Mouse (Mus musculus) limb, embryonic 10.5 days (tissue): Measurements from ENCODE around the gene Rbm39. TPM values are rescaled to one million over a fixed set of nuclear protein-coding genes. Genes with fewer than 3 reads are reported as not detected.
A peak's percentile ranks its signal among the peaks of the same experiment; 100 is the strongest.
"Not testable (repeated sequence)": the region's sequence is repeated elsewhere in the genome, so short reads cannot be mapped to it uniquely, and the experiment has no call there.

ENCODE experiments used
- DNase-seq: peaks from one replicate; pipeline ENCODE4 v3.0.0-alpha.2; 2017; ENCODE audit warnings: low spot score
- H3K27ac ChIP-seq: fragments of 300-500 bp; sonication (generic); 2 replicates; pipeline ENCODE4 v1.5.1; 2016; ENCODE audit warnings: mild to moderate bottlenecking
- H3K27me3 ChIP-seq: fragments of 300-500 bp; sonication (generic); 2 replicates; pipeline ENCODE4 v1.6.1; 2016; ENCODE audit warnings: low read depth, mild to moderate bottlenecking; ENCODE audit not compliant: poor library complexity, severe bottlenecking
- H3K36me3 ChIP-seq: fragments of 300-500 bp; sonication (generic); 2 replicates; pipeline ENCODE4 v1.6.1; 2016; ENCODE audit warnings: mild to moderate bottlenecking, moderate library complexity
- H3K4me1 ChIP-seq: fragments of 300-500 bp; sonication (generic); 2 replicates; pipeline ENCODE4 v1.6.1; 2016
- H3K4me3 ChIP-seq: fragments of 300-500 bp; sonication (generic); 2 replicates; pipeline ENCODE4 v1.5.1; 2016; ENCODE audit warnings: mild to moderate bottlenecking, moderate library complexity
- H3K9me3 ChIP-seq: fragments of 300-500 bp; sonication (generic); replicated peaks from 2 replicates; pipeline ENCODE4 v1.6.1; 2016; ENCODE audit warnings: mild to moderate bottlenecking
- WGBS: fragments of 180-500 bp; shearing (Covaris S2); methylation state at CpG from one replicate; pipeline ENCODE4 v1.1.7; 2016; 5-methylcytosine and 5-hydroxymethylcytosine counted together
- polyA plus RNA-seq: library from polyadenylated mRNA; unstranded; fragments of >200 nt; fragmentation: Nextera tagmentation; extraction: Ambion mirVana; gene quantifications from 2 replicates; pipeline ENCODE4 v1.2.1, GENCODE M21; 2016

The Rbm39 gene
- polyA plus RNA-seq, 1 experiment from 2014 or later, result 559 TPM

DNA sequence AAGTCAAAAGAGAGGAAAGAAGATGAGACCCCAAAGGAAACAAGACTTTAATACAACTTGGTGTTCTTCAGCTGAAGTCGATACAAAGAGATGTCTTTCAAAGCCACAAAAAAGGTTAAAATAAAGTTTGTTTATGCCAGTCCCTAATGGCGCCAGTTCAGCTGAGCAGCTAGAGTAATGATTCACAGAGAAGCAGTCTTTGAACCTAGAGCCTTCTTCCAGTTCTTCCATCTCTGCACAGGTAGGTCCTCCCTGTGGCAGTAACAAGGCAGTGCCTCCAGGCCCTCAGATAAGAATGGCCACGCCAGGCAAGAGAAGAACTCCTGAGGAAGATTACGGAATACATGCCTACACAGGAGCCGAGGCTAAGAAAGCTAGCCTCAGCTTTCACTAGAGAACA is 56.3 kb downstream of the Rbm39 start:
- no peaks in the 10 kb centered on the region for H3K27me3 ChIP-seq
- H3K36me3 ChIP-seq, result peaks cover 41% of the 10 kb centered on the region
- DNase-seq, result no peak
- no peak overlapping the region for H3K27ac ChIP-seq
- 94% methylated on average over 5 of the region's 5 CpGs for WGBS
- no peaks in the 10 kb centered on the region for H3K9me3 ChIP-seq
- H3K4me1 ChIP-seq, result no peaks in the 10 kb centered on the region
- no peak overlapping the region for H3K4me3 ChIP-seq

DNA sequence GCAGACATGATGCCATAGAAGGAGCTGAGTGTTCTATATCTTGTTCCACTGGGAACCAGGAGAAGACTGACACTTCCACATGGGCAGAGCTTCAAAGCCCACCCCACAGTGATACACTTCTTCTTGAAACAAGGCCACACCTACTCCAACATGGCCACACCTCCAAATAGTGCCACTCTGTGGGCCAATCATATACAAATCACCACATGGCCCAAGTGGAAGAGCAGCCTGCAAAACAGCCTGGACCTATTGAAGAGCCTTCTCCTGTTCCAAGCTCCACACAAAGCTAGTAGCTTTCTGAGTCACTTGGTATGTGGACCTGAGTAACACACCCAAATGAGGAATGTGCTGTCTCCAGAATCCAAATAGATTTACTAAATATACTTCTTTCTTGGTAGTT is 60.5 kb downstream of the Rbm39 start:
- H3K27me3 ChIP-seq, result no peaks in the 10 kb centered on the region
- no peak overlapping the region for H3K4me3 ChIP-seq
- H3K9me3 ChIP-seq, result no peaks in the 10 kb centered on the region
- no peak for DNase-seq
- H3K36me3 ChIP-seq, result peaks cover 11% of the 10 kb centered on the region
- H3K27ac ChIP-seq, result no peak overlapping the region
- no peaks in the 10 kb centered on the region for H3K4me1 ChIP-seq

DNA sequence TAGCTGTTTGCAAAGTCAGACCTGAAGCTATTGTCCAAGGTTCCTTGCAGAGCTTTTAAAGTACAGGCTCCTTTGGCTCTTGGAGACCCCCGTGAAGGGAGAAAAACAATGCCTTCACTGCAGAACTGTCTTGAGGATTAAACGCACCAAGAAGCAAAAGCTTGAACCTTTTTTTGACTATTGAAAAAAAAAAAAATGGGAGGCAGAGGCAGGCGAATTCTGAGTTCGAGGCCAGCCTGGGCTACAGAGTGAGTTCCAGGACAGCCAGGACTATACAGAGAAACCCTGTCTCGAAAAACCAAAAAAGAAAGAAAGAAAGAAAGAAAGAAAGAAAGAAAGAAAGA is 68.0 kb downstream of the Rbm39 start:
- 36% methylated on average over 5 of the region's 5 CpGs for WGBS

DNA sequence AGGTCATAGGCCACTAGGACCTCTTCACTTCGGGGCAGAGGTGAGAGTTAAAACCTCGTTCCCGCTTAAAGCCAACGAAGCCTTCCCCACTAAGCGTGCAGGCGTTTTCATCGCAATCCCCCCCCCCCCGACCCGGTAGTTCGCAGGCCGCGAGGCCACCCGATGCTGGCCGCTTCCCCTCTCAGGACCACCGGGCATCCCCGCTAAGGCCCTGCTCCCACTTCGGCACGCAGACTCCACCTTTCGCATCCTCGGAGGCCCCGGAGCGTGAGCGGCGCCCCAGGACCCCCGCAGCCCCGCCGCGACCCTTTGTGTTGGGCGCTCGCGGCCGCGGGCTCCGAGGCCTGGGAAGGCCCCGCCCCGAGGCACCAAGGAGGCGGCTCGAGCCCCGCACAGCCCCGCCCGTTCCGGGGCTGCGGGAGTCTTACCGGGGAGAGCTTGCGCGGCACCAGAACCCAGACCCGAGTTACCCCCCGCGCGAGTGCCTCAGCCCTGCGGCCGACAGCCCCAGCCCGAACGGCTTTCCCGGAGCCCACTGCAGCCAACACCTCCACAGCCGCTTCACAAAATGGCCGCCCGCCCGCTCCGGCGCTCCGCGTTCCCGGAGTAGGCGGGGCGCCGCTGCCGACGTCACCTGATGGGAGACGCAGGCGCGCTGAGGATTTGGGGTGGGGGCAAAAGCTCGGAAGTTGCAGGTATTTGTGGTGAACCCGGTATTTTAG is 68.5 kb downstream of the Rbm39 start, which contains the start of the genes Cpne1 and Rbm12:
Gene Cpne1 (minus strand): TSS at position 608 of the 722 bp plus-strand sequence.
Gene Rbm12 (minus strand): TSS at position 621 of the 722 bp plus-strand sequence.
- H3K9me3 ChIP-seq, result no peaks in the 10 kb centered on the region
- peaks cover 10% of the 10 kb centered on the region for H3K4me1 ChIP-seq
- H3K27ac ChIP-seq, result peak within 1 kb of the TSS; percentile 99
- H3K36me3 ChIP-seq, result peaks cover 20% of the 10 kb centered on the region
- WGBS, result under 1% methylated on average over 74 of the region's 74 CpGs
- peak within 1 kb of the TSS; percentile 97 for H3K4me3 ChIP-seq
- no peaks in the 10 kb centered on the region for H3K27me3 ChIP-seq
- peak; percentile 97 for DNase-seq

More for the DNA sequence above, 68.0 kb downstream of the Rbm39 start:
- Histone ChIP-seq H3K4me3 (peak overlapping the region; percentile 97), H3K36me3 (peaks cover 20% of the 10 kb centered on the region), H3K27ac (peak overlapping the region; percentile 99)
- not testable (repeated sequence) for DNase-seq, H3K4me1 ChIP-seq, H3K27me3 ChIP-seq, H3K9me3 ChIP-seq

DNA sequence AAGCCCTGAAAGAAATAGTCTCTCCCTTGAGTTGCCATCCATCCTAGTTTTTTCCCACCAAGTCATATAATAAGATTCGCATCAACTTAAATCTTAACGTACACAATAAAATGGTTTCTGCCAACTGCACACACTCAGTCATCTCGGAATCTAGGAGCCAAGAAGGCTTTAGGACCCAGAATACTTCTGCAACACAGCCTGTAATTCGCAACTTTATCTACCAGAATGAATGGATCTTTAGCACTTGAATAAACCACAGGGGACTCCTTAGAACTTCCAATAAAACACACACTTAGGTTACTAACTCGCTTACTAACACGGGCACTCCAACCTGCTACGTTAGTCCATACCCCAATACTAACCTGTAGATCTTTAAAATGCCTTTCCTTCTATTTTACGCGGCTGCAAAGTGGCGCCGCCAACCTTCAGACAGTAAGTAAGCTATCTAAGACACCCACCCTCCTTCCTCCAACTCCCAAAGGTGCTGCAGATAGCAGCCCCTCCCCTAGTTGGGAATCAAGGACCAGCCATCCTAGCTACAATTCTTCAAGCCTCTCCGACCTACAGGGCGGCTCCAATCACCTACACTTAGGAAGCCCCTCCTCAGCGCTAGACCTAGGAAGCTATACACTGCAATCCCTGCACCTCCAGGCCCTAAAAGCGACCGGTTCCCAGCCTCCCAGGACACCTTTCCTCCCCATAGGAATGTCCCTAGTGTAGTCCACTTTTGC is 69.2 kb downstream of the Rbm39 start:
- peak; percentile 62 for DNase-seq
- H3K27me3 ChIP-seq, result no peaks in the 10 kb centered on the region
- 2% methylated on average over 16 of the region's 16 CpGs for WGBS
- peaks cover 24% of the 10 kb centered on the region for H3K36me3 ChIP-seq
- peak overlapping the region; percentile 99 for H3K27ac ChIP-seq
- H3K9me3 ChIP-seq, result no peaks in the 10 kb centered on the region
- H3K4me3 ChIP-seq, result peak overlapping the region; percentile 97
- H3K4me1 ChIP-seq, result peaks cover 10% of the 10 kb centered on the region

Other genes starting within 250 kb of the Rbm39 start
- gene Uqcc1, start 249.9 kb downstream of the Rbm39 start, polyA plus RNA-seq, result 78.6 and 83.1 TPM in 2 replicates
- gene Gm15557, start 239.5 kb downstream of the Rbm39 start, polyA plus RNA-seq, result 0.13 and 0.18 TPM in 2 replicates
- gene Gdf5, start 234.9 kb downstream of the Rbm39 start, polyA plus RNA-seq, result 1.4 and 8.1 TPM in 2 replicates
- gene Cep250, start 223.8 kb downstream of the Rbm39 start, polyA plus RNA-seq, result 28.7 and 34.3 TPM in 2 replicates
- gene 6430550D23Rik, start 172.3 kb downstream of the Rbm39 start, polyA plus RNA-seq, result 1.2 and 1.5 TPM in 2 replicates
- 191 TPM in 2 replicates for gene Ergic3, start 172.2 kb downstream of the Rbm39 start, polyA plus RNA-seq
- gene Fer1l4, start 127.3 kb downstream of the Rbm39 start, polyA plus RNA-seq, result not detected in 2 replicates
- gene Spag4, start 115.1 kb downstream of the Rbm39 start, polyA plus RNA-seq, result 5.6 and 5.9 TPM in 2 replicates
- 75.7 and 81.6 TPM in 2 replicates for gene Cpne1, start 68.3 kb downstream of the Rbm39 start, polyA plus RNA-seq
- gene Rbm12, start 68.3 kb downstream of the Rbm39 start, polyA plus RNA-seq, result 53.9 and 55.4 TPM in 2 replicates
- gene Gm28036, start 53.1 kb downstream of the Rbm39 start, polyA plus RNA-seq, result 15.9 and 26.5 TPM in 2 replicates
- gene Romo1, start 36.2 kb downstream of the Rbm39 start, polyA plus RNA-seq, result 380 and 410 TPM in 2 replicates
- 38.2 and 43.2 TPM in 2 replicates for gene Nfs1, start 36.1 kb downstream of the Rbm39 start, polyA plus RNA-seq
- gene Phf20, start 16.2 kb upstream of the Rbm39 start, polyA plus RNA-seq, result 68.1 and 75.5 TPM in 2 replicates
- gene Cnbd2, start 132.1 kb upstream of the Rbm39 start, polyA plus RNA-seq, result 2.6 TPM in 2 replicates
- gene Scand1, start 132.5 kb upstream of the Rbm39 start, polyA plus RNA-seq, result 53.3 and 61.0 TPM in 2 replicates
- 0.46 and 1.1 TPM in 2 replicates for gene Epb41l1, start 240.7 kb upstream of the Rbm39 start, polyA plus RNA-seq